Mouse (Mus musculus) kidney, postnatal 36 days (tissue): ENCODE measurements at regions not wholly inside any gene's neighbourhood (a gene's known extent, or its start where the extent isn't known, plus 50 kb on each side); places are given as distances from the start of the nearest gene placed in this dataset.

Experiments used
- DNase-seq, 2 experiments: peaks; one replicate each; pipeline ENCODE4 v3.0.0; 2021 to 2022; ENCODE audit warnings: mixed read lengths in 2 of 2

- DNase-seq, result no peak
Measured at GRCm38 (mm10) chr16:29706996-29707395, 127.9 kb downstream of the Opa1 start.

- DNase-seq, result no peak
Measured at GRCm38 (mm10) chr16:29707656-29708055, 128.5 kb downstream of the Opa1 start.

GRCm38 (mm10) chr16:29709072-29709471 lies 129.9 kb downstream of the Opa1 start:
- DNase-seq, result no peak

GRCm38 (mm10) chr16:29711386-29711785 lies 132.3 kb downstream of the Opa1 start:
- no peak for DNase-seq

- DNase-seq, result no peak
Measured at GRCm38 (mm10) chr16:29711912-29712681, 133.0 kb downstream of the Opa1 start.

- peak in 1 of 2 experiments; percentile 23 for DNase-seq
Measured at GRCm38 (mm10) chr16:29714612-29715127, 135.5 kb downstream of the Opa1 start.

GRCm38 (mm10) chr16:29718965-29719364 lies 139.8 kb downstream of the Opa1 start:
- no peak for DNase-seq

- DNase-seq, result no peak
Measured at GRCm38 (mm10) chr16:29719571-29720451, 140.7 kb downstream of the Opa1 start.

GRCm38 (mm10) chr16:29725153-29725552 lies 146.0 kb downstream of the Opa1 start:
- DNase-seq, result no peak

GRCm38 (mm10) chr16:29725563-29725962 lies 146.4 kb downstream of the Opa1 start:
- DNase-seq, result no peak

GRCm38 (mm10) chr16:29727397-29727796 lies 148.3 kb downstream of the Opa1 start:
- DNase-seq, result no peak

- DNase-seq, result peak; percentile 81 to 94
Measured at GRCm38 (mm10) chr16:29728769-29729481, 149.8 kb downstream of the Opa1 start.

GRCm38 (mm10) chr16:29730010-29730409 lies 150.9 kb downstream of the Opa1 start:
- no peak for DNase-seq

GRCm38 (mm10) chr16:29732889-29733288 lies 153.8 kb downstream of the Opa1 start:
- no peak for DNase-seq

GRCm38 (mm10) chr16:29733847-29734246 lies 154.7 kb downstream of the Opa1 start:
- no peak for DNase-seq

- DNase-seq, result peak; percentile 65 to 84
Measured at GRCm38 (mm10) chr16:29734324-29734723, 155.2 kb downstream of the Opa1 start.

GRCm38 (mm10) chr16:29734738-29735250 lies 155.7 kb downstream of the Opa1 start:
- peak; percentile 61 to 63 for DNase-seq

- peak in 1 of 2 experiments; percentile 29 for DNase-seq
Measured at GRCm38 (mm10) chr16:29735371-29736008, 156.4 kb downstream of the Opa1 start.

- no peak for DNase-seq
Measured at GRCm38 (mm10) chr16:29736211-29736610, 157.1 kb downstream of the Opa1 start.

- no peak for DNase-seq
Measured at GRCm38 (mm10) chr16:29738075-29738474, 158.9 kb downstream of the Opa1 start.

GRCm38 (mm10) chr16:29742497-29743230 lies 163.5 kb downstream of the Opa1 start:
- no peak for DNase-seq
